Mouse (Mus musculus) bone marrow macrophage, adult 2 months (primary cell): Measurements from ENCODE around the gene Fsd1.

Source experiments
- CTCF ChIP-seq: IDR thresholded peaks from 2 replicates; pipeline ENCODE4 v1.5.1; 2012; ENCODE audit warnings: low read depth, mild to moderate bottlenecking, low read length, moderate library complexity
- POLR2A ChIP-seq: IDR thresholded peaks from 2 replicates; pipeline ENCODE4 v1.6.1; 2012; ENCODE audit warnings: mild to moderate bottlenecking, low read depth, low read length, borderline replicate concordance

DNA sequence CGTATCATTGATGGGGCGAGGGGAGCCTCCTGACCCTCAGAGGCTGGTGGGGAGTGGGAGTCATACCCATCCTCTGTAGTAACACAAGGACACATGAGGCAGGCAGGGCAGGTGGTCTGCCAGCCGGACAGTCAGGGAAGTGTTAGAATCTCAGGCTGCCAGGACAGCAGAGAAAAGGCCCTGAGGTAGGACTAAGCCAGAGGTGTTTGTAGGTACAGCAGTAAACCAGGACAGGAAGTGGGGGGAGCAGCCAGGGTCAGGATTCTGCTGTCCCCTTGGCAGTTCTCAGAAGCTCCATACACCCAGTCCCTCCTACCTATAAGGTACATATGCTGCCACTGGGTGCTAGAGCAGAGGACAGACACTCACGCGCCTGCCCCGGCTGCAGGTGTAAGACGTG lies 24.7 kb upstream of the Fsd1 start:
- TF ChIP-seq CTCF, result no peak
- TF ChIP-seq POLR2A, result no peak
